8 mouse cellular contexts compared by ENCODE assay signal in genomic region chr12:55492184-55492898, GRCm38 (mm10). TPM values are rescaled to one million over a fixed set of nuclear protein-coding genes. Genes with fewer than 3 reads are reported as not detected.
DNase-seq lines count a peak whose midpoint lies in the region; ATAC-seq lines count a peak whose summit lies in the region.

Nfkbia (minus strand) TSS chr12:55492647.

- peak within 1 kb of the TSS; percentile 63 for H3K4me2 ChIP-seq in embryonic facial prominence, embryonic 11.5 days (ENCODE audit: low read depth, low read length)
- peak within 1 kb of the TSS; percentile 86 for H3K4me2 ChIP-seq in midbrain, embryonic 11.5 days

- H3K9ac ChIP-seq in embryonic facial prominence, embryonic 11.5 days (replicated peaks; ENCODE audit: low read length) = peak within 1 kb of the TSS; percentile 97
- peak within 1 kb of the TSS; percentile 95 for H3K9ac ChIP-seq in midbrain, embryonic 11.5 days (ENCODE audit: low read length)

- H3K4me1 ChIP-seq in embryonic facial prominence, embryonic 11.5 days (ENCODE audit: control insufficient read depth, insufficient read depth, low read length) = peaks cover 9% of the 10 kb centered on the region
- H3K4me1 ChIP-seq in midbrain, embryonic 11.5 days (ENCODE audit: control insufficient read depth, insufficient read depth, low read length) = peaks cover 14% of the 10 kb centered on the region

- H3K27ac ChIP-seq in embryonic facial prominence, embryonic 11.5 days (replicated peaks; ENCODE audit: low read depth, low read length) = peak within 1 kb of the TSS; percentile 100
- H3K27ac ChIP-seq in midbrain, embryonic 11.5 days (ENCODE audit: low read depth, low read length) = peak within 1 kb of the TSS; percentile 97

- no peaks in the 10 kb centered on the region for H3K27me3 ChIP-seq in embryonic facial prominence, embryonic 11.5 days (ENCODE audit: control insufficient read depth, insufficient read depth, low read length)
- no peaks in the 10 kb centered on the region for H3K27me3 ChIP-seq in midbrain, embryonic 11.5 days (ENCODE audit: control insufficient read depth, insufficient read depth, low read length)

- peak; percentile 96 for DNase-seq in adrenal gland, postnatal 25 days
- DNase-seq in embryonic facial prominence, embryonic 11.5 days (ENCODE audit: low spot score) = peak; percentile 90
- peak; percentile 95 for DNase-seq in kidney, adult 11 months
- DNase-seq in left cerebral cortex, postnatal 4 days = peak; percentile 93
- peak; percentile 99 for DNase-seq in midbrain, embryonic 11.5 days (ENCODE audit: low spot score, missing footprints)
- DNase-seq in right cerebral cortex, postnatal 4 days = peak; percentile 85
- DNase-seq in yolk sac, embryonic 10.5 days (ENCODE audit: low spot score) = peak; percentile 93

- peaks cover 5% of the 10 kb centered on the region for H3K36me3 ChIP-seq in embryonic facial prominence, embryonic 11.5 days (replicated peaks; ENCODE audit: control insufficient read depth, insufficient read depth, low read depth, low read length)
- H3K36me3 ChIP-seq in midbrain, embryonic 11.5 days (ENCODE audit: control insufficient read depth, insufficient read depth, low read length) = peaks cover 7% of the 10 kb centered on the region

- H3K9me3 ChIP-seq in embryonic facial prominence, embryonic 11.5 days (replicated peaks; ENCODE audit: control insufficient read depth, low read length) = no peaks in the 10 kb centered on the region
- no peaks in the 10 kb centered on the region for H3K9me3 ChIP-seq in midbrain, embryonic 11.5 days (ENCODE audit: control insufficient read depth, low read length)

- H3K4me3 ChIP-seq in embryonic facial prominence, embryonic 11.5 days (ENCODE audit: low read depth, low read length) = peak within 1 kb of the TSS; percentile 87
- H3K4me3 ChIP-seq in midbrain, embryonic 11.5 days (ENCODE audit: low read depth, low read length) = peak within 1 kb of the TSS; percentile 88

- intact Hi-C loops in left cerebral cortex, postnatal 4 days (cut with DNase I) = loop anchor here (5.0 to 10.0 kb wide), 3 partner anchors 58 to 342 kb away; partner anchors contain the start of gene Brms1l

- under 1% methylated on average over 56 of the region's 58 CpGs for WGBS in embryonic facial prominence, embryonic 11.5 days
- under 1% methylated on average over 49 of the region's 58 CpGs for WGBS in midbrain, embryonic 11.5 days

- peak; percentile 91 for ATAC-seq in embryonic facial prominence, embryonic 11.5 days (replicated peaks; ENCODE audit: insufficient number of reproducible peaks, low FRiP score, low TSS enrichment, low read depth)
- peak; percentile 38 for ATAC-seq in granulocyte monocyte progenitor cell, adult 5-6 weeks (replicated peaks; ENCODE audit: poor library complexity, severe bottlenecking)
- ATAC-seq in midbrain, embryonic 11.5 days (ENCODE audit: low FRiP score) = peak; percentile 90

RNA-seq across cellular contexts. Expression of gene Nfkbia, which starts in this region (rescaled TPM):
- 74.3 and 77.9 TPM in 2 replicates for total RNA-seq in adrenal gland, postnatal 25 days (2021)
- polyA plus RNA-seq in embryonic facial prominence, embryonic 11.5 days (2014; fragmentation: Nextera tagmentation; extraction: Ambion mirVana) = 56.9 and 60.7 TPM in 2 replicates
- 7.5 and 15.3 TPM in 2 replicates for total RNA-seq in granulocyte monocyte progenitor cell, adult 5-6 weeks (2014; fragmentation: Nextera tagmentation)
- 65.5 and 75.3 TPM in 2 replicates for total RNA-seq in granulocyte monocyte progenitor cell, adult 5-6 weeks (2017)
- total RNA-seq in left cerebral cortex, postnatal 4 days (2021) = 10 to 100 TPM; 26.8 to 33.6 TPM
- polyA plus RNA-seq in midbrain, embryonic 11.5 days (2014; fragmentation: Nextera tagmentation; extraction: Ambion mirVana) = 43.1 and 45.0 TPM in 2 replicates

Comparison
In these comparisons a context has a peak if more than half of its experiments do, and no peak if none do; other contexts are left out.
1. Peak in every context shown above with its lines: DNase-seq, ATAC-seq, H3K4me3 ChIP-seq and H3K27ac ChIP-seq.
2. ATAC-seq: peak in every context shown above with its lines; median percentile 91 in embryonic facial prominence, embryonic 11.5 days; 90 in midbrain, embryonic 11.5 days; 38 in granulocyte monocyte progenitor cell, adult 5-6 weeks.